Mouse (Mus musculus) 3134 (cell line): ENCODE measurements around the gene Rpl23a.
"Not testable (repeated sequence)": the region's sequence is repeated elsewhere in the genome, so short reads cannot be mapped to it uniquely, and the experiment has no call there.

ENCODE experiments used
- DNase-seq: peaks from one replicate; pipeline ENCODE4 v3.0.0-alpha.2; 2011; ENCODE audit warnings: low spot score; ENCODE audit not compliant: insufficient read length; ENCODE audit errors: extremely low read depth

Rpl23a gene

DNA sequence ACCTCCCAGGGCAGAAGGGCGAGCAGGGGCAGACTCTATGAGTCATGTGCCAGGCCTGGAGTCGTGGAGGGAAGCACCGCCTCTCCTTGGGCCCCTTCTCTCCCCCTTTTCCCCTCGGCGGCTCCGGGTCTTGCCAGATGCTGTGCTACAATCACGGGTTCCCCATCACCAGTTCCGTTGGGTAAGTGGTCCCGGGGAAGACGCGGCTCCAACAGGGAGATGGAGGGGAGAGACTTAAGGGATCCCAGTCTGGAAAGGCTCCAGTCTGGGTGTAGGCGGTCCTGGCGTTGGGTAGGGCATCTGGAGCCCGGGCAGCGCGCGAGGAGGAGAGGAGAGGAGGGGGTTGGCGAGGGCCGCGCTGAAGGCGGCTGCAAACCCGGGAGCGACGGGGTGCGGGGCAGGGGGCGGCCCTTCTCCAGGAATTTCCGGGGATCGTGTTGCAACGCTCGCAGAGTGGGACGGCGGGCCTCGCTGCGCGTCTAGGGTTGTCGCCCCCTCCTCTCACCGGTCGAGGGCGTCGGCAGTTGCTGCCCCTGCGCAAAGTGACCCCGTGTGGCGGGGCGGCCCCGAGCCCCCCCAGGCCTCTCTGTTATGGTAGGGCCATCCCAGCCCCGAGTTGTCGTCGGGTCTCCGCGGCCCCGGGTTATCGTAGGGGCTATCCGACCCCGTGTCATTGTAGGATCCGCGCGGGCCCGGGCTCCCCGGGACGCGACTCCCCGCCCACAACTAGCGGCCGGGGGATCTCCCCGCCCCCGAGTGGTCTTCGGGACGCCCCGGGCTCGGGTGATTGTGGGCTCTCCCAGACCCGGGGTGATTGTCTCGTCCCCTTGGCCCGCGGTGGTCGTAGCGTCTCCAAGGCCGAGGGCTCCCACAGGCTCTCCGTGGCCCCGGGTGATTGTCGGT lies 5.2 kb upstream of the Rpl23a start, which contains the start of gene Rab34:
TSS of gene Rab34 (plus strand) at position 100 of the 903 bp plus-strand sequence.
- peak; percentile 88 for DNase-seq

DNA sequence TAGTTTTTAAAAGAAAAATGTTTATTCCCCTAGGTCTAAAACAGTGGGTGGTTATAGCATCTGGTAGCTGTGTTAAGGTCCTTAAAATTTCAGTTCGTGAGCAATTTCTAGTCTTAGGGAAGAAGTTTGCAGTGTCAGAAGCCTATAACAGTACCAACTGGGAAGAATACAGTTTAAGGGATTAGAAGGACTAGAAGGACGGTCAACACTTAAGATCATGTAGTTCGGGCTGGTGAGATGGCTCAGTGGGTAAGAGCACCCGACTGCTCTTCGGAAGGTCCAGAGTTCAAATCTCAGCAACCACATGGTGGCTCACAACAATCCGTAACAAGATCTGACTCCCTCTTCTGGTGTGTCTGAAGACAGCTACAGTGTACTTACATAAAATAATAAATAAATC lies 1.3 kb upstream of the Rpl23a start:
- DNase-seq: not testable (repeated sequence)

DNA sequence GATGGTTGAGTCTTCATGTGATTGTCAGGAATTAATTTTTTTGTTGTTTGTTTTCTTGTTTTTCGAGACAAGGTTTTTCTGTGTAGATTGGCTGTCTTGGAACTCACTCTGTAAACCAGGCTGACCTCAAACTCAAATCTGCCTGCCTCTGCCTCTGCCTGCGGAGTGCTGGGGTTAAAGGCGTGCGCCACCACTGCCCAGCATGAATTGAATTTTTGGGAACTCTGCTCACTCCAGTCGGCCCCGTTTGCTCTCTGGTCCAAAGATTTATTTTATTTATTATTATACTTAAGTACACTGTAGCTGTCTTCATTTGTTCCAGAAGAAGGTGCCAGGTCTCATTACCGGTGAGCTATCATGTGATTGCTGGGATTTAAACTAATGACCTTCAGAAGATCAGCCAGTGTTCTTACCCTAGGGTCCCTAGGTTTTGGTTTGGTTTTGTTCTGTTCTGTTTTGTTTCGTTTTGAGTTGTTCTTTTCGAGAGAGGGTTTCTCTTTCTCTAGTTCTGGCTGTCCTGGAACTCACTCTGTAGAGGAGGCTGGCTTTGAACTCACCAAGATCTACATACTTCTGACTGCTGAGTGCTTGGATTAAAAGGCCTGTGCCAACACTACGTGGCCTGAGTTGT lies 615 bp upstream of the Rpl23a start:
- no peak for DNase-seq

DNA sequence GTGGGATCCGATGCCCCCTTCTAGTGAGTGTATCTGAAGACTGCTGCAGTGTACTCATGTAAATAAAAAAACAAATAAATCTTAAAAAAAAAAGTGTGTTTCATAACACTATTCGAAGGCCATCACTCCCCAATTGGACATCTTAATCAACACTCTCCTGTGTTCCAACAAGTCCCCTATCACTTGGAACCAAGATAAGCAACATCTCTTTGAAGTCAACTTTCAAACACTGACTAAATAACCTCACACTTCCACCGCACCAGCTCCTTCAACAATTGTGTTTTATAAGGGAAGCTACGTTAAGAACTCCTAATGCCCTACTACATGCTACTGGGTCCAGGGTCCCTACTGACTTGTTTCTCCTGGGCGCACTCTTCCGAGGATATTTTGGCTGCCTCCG lies 934 bp downstream of the Rpl23a start:
- DNase-seq: no peak

DNA sequence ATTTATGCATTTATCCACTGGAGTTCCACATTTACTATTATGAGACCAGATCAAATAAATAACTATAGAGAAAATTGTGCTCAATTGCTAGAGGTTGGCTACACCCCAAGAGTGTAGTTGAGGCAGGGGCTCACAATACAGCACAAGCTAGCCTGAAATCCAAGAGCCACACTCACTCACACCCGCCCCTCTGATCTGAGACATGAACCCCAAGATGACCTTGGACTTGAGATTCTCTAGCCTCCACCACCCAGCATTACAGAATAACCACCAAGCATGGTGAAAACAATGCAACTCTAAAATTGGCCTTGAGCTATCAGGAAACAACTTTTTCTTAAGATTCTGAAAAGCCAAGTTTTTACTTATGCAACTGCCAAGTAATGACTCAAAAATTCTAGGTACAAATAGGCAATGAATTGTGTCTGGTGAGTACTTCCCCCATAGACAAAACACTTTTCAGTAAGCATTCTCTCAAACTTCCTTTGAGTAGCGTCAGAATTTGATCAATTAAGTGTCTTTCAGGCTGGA lies 1.5 kb downstream of the Rpl23a start:
- no peak for DNase-seq

DNA sequence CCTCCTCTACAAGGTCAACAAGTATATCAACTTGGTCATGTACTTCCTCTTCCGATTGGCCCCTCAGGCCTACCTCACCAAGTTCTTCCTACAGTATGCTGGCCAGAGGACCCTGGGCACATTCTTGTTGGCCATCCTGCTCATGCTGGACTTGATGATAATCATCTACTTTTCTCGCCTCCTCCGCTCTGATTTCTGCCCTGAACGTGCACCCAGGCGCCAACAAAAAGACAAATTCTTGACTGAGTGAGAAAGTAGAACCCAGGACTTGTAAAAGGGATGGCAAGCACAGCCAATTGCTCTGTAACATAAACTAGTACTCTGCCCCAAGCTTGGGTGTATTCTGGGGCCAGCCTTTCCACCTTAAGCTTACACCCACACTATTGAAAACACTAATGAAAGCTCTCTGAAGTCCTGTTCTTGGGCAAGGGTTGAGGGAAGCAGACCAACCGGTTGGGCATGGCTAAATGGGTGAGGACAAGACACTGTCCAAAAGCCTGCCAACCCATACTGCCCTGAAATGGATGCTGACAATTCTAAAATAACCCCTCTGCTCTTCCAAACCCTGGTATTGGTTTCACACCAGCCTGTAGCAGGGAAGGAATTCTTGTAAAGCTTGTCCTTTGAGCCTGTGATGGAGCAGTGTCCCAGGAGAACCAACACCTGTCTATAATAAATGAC lies 3.2 kb downstream of the Rpl23a start:
- DNase-seq: no peak

DNA sequence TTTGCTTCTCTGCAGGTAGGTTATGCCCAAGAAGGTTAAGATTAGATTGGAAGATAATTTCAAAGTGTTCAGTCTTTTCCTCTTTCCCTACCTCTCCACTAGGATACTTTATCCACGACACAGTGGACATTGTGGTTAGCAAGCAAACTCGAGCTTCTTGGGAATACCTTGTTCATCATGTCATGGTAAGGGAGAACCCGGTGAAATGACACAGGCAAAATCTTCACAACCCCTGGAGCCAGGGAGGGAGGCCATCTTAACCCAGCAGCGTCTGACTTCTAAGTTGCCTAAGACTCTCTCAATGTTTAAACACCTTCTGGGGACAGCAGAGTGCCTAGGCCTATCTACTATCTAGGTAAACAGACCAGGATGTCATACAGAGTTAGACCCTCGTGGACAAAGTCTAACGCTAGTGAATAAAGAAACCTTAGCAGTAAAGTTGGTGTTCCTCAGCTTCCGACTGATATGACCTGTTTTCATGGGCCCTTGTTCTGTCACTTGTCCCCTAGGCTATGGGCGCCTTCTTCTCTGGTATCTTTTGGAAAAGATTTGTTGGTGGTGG lies 3.9 kb downstream of the Rpl23a start:
- DNase-seq: no peak

DNA sequence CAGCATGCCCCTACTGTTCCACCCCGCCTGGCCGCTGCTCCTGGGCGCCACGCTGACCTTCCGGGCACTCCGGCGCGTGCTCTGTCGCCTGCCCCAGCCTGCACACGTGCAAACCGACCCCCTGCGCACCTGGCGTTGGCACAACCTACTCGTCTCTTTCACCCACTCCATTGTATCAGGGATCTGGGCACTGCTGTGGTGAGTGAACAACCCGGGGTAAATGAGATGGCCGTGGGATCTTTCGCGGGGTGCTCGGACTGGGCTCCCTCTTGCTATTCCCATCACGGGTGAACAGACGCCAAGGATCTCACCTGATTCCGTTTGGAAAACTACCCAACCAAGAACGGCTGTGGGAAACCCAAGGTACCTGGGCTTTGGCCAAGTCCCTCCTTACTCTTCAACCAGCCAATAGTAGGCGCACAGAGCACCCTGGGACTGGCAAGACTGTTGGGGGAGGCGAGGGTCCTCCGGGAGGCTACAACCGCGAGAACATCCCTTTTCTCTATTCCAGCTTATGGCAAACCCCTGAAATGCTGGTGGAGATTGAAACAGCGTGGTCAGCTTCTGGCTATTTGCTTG lies 4.4 kb downstream of the Rpl23a start:
- DNase-seq: peak; percentile 84

DNA sequence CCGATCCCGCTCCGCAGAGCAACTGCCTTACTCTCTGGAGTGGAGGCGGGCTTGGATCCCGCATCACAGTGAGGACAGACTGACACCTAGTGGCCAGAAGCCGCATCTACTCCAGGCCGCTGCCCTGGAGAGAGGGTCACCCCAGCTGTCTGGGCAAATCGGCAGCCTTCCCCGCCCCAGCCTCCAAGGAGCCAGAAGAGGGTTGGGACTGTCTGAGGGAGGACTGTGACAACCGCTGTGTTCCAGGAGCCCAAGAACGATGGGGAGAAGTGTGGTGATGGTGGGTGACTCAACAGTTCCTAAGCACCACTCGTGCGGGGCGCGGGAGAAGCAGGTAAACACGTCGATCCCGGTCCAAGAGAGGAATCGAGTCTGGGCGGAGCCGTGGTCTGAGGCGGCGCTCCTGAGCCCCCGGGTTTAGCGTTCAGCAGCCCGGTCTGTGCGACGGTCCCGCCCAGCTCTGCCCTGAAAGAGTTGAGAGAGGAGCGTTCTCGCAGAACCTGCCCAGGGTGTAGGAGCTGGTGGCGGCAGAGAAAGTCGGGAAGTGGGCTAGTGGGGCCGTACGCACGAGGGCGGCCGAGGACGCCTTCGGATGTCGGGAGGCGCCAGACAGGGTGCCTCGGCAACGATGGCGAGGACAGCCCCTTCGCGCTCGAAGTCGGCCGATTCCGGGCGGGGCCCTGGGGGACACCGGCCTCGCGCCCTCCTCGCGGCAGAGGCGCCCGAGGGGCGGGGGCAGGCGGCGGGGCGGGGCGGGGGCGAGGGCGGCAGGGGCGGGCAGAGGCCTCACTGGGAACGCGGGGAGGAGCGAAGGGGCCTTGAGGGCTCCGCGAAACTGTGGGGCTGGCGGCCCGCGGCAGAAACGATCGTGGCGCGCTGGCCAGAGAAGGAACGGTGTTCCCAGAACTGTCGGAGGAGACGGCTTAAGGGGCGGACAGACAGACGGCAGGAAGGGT lies 5.2 kb downstream of the Rpl23a start:
- DNase-seq: peak; percentile 90

DNA sequence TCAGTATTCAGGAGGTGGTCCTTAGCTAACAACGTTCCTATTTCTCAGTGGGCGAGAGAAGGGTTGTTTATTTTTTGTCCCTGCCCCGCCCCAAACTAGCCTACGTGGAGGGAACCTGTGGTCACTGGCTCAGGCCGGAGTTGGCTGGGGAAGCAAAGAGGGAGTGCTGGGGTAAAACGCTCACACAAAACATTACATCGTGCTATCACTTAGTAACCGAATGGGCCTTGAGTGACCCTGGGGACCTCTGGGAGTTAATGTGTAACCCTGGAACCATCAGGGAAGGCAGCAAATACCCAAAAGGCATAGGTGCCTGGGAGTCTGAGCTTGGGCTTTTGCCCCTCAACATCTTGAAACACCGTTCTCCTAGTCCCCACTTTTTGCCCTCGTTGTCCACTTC lies 5.9 kb downstream of the Rpl23a start:
- DNase-seq: peak; percentile 66

DNA sequence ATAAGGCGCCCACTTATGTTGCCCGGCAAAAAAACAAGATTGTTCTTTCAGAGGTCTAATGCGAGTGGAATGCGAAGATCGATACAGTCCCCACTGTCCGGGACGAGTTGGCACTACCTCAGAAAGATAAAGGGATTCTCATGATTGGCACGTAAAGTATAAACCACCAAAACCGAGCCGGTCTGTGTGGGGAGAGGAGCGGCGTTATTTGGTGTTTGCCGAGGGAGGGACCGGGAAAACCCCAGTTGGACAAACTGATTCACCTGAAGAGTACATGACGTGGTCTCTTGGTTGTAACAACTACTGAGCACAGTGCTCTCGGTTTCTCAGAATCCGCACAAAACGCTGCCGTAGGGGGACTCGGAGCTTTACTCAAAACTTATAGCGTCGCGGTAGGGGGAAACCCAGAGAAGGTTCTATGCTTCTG lies 6.5 kb downstream of the Rpl23a start:
- DNase-seq: no peak

DNA sequence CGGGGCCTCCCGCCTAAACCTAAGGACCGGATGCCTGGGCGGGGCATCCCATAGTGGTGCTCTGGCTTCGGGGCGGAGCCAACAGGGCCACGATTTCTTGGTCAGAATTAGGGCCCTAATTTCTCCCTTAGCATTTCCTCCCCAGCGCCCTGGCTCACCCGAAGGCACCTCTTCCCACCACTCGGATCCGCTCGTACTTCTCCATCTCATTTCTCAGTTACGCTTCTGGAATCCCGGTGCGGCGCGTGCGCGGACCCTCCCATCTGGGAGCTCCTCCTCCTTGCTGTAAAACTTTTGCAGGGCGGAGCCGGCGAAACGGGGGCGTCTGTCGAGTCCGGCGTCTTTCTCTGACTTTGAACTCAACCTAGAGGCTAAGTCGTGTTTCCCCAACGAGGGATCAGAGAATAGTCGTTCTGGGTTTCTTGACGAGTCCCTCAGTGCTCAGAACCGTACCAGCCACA lies 7.0 kb downstream of the Rpl23a start, which contains the start of the genes Nek8 and Tlcd1:
TSS of gene Nek8 (minus strand) at position 274 of the 461 bp plus-strand sequence.
TSS of gene Tlcd1 (plus strand) at position 310 of the 461 bp plus-strand sequence.
- peak; percentile 92 for DNase-seq

DNA sequence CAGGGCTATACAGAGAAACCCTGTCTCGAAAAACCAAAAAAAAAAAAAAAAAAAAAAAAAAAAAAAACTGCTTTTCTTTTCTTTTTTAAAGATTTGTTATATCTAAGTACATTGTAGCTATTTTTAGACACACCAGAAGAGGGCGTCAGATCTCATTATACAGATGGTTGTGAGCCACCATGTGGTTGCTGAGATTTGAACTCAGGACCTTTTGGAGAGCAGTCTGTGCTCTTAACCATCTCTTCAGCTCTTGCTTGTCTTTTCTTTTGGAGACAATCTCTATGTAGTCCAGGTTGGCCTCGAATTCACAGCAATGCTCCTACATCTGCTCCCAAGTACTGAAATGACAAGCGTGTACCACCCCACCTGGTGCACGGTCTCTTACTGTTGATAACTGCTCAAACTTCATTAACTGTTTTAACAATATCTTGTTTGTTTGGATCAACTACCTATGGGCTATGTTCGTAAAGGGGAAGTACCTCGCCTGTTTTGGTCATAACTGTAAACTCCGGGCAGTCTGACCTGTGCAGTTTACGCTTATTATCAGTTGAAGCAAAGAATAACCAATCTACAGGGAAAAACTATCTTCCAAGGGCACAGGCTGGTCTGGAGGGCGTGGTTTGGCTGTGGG lies 7.5 kb downstream of the Rpl23a start:
- no peak for DNase-seq

DNA sequence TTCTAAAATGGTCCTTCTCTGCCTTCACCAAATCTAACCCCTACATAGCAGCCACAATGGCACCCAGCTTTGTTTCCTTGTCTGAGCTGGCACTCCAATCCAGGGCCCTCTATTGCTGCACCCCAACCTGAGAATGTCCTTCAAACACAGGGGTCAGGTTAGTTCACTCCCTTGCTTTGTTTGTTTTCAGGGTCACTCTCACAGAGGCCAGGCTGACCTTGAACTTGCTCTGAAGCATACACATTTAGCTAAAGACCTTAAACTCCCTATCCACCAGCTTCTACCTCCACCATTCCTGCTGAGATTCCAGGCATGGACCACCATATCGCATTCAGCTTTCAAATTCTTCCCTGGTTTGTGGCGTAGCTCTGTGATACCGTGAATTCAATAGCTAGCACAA lies 8.9 kb downstream of the Rpl23a start:
- DNase-seq: no peak

DNA sequence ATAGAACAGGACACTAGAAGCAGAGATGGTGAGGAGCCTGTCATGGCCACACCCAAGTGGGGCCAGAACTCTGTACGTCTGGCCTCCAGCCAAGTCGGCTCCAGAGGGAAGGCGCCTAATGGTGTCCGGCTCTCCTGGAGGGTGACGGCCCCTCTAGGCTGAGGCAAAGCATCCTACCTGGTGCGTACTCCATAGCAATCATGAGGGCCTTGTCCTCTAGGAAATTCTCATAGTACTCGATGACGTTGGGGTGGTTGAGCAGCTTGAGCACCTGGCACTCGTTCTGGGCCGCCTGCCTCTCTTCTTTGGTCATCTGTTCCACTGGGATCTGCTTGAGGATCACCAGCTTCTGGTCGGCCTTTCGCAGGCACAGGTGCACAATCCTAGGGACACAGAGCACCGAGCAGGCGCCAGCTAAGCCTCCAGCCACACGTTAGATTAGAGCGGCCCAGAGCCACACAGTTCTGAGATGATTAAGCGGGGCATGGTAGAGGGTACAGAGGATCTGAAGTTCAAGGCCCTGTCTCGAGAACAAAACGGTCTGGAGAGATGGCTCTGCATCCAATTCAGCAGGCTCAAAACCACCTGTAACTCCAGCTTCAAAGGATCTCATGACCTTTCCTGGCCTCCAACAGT lies 10.5 kb downstream of the Rpl23a start:
- DNase-seq: no peak

DNA sequence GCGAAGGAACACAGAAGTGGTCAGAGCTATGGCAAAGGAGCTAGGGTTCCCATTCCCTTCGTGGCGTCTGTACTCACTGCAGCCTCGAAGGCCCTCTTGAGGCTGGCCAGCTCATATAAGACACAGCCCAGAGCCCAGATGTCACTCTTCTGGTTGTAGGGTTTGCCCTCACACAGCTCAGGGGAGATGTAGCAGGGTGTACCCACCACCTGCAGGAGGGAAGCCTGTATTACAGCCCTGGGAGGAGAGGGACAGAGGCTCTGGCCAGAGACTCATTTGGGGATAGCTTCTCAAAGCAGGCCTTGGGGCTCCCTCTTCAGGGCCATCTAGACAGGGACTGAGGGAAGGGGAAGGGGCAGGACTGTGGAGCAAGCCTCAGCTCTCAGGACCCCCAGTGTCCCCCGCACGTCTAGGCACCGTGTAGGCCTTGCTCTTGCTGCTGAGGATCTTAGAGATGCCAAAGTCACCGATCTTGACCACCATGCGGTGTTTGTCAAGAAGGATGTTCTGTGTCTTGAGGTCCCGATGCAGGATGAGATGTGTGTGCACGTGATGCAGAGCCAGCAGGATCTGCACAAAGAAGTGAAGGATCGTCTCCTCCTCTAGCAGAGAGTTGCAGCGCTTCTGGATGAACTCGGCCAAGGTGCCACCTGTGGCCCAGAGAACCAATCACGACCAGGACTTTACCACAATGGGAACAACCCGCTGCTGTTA lies 11.2 kb downstream of the Rpl23a start:
- DNase-seq: no peak

DNA sequence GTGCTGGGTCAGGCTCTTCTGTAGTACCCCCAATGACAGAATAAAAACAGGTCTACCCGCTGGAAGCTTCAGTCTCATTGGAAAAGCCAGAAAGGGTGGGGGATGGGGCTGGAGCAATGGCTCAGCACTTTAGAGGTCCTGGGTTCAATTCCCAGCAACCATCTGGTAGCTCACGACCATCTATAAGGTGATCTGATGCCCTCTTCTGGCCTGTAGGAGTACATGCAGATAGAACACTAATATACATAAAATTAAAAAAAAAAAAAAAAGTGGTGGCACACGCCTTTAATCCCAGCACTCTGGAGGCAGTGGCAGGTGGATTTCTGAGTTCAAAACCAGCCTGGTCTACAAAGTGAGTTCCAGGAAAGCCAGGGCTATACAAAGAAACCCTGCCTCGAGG lies 12.1 kb downstream of the Rpl23a start:
- DNase-seq: no peak

DNA sequence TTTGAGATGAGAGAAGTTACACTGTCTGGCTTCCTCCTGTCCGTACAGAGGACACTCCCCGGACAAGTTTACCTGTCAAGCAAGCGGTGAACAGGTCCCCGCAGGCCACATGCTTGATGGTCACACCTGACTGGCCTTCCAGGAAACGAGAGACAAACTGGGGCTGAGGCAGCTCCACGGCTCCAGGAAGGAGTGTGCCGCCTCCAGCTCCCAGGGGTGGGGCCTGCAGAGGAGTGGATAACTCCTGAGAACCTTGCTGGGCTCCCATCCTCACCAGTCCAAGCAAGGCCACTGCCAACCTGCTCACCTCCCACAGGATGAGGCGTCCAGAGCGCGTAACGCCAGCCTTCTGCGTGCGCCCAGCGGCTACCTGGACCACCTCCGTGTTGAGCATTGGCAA lies 13.1 kb downstream of the Rpl23a start:
- DNase-seq: no peak
